Mouse (Mus musculus) spleen, postnatal 4 days (tissue): ENCODE results near the gene Slc41a1.

Source experiments
- DNase-seq, 2 experiments: peaks; one replicate each; pipeline ENCODE4 v3.0.0; 2022; ENCODE audit warnings: low spot score in 2 of 2

Gene Slc41a1

GRCm38 (mm10) chr1:131827787-131828258 is 530 bp downstream of the Slc41a1 start:
- peak; percentile 88 to 95 for DNase-seq

- peak in 1 of 2 experiments; percentile 68 for DNase-seq
Measured at GRCm38 (mm10) chr1:131828297-131829126, 1.2 kb downstream of the Slc41a1 start.

- no peak for DNase-seq
Measured at GRCm38 (mm10) chr1:131829279-131829678, 2.0 kb downstream of the Slc41a1 start.

GRCm38 (mm10) chr1:131830561-131830960 is 3.3 kb downstream of the Slc41a1 start:
- no peak for DNase-seq

GRCm38 (mm10) chr1:131830971-131831641 is 3.8 kb downstream of the Slc41a1 start:
- no peak for DNase-seq

GRCm38 (mm10) chr1:131837035-131837434 is 9.7 kb downstream of the Slc41a1 start:
- DNase-seq = no peak

- no peak for DNase-seq
Measured at GRCm38 (mm10) chr1:131838542-131838941, 11.2 kb downstream of the Slc41a1 start.

GRCm38 (mm10) chr1:131839279-131839678 is 12.0 kb downstream of the Slc41a1 start:
- DNase-seq = no peak

GRCm38 (mm10) chr1:131842221-131842620 is 14.9 kb downstream of the Slc41a1 start:
- peak in 1 of 2 experiments; percentile 52 for DNase-seq

- DNase-seq = no peak
Measured at GRCm38 (mm10) chr1:131843758-131844157, 16.5 kb downstream of the Slc41a1 start.

GRCm38 (mm10) chr1:131844883-131845282 is 17.6 kb downstream of the Slc41a1 start:
- no peak for DNase-seq

- DNase-seq = peak in 1 of 2 experiments; percentile 31
Measured at GRCm38 (mm10) chr1:131846255-131846654, 19.0 kb downstream of the Slc41a1 start.

GRCm38 (mm10) chr1:131861811-131862210 is 34.5 kb downstream of the Slc41a1 start:
- no peak for DNase-seq

- DNase-seq = no peak
Measured at GRCm38 (mm10) chr1:131865596-131865995, 38.3 kb downstream of the Slc41a1 start.

- no peak for DNase-seq
Measured at GRCm38 (mm10) chr1:131866304-131866999, 39.2 kb downstream of the Slc41a1 start.

- peak; percentile 88 to 93 for DNase-seq
Measured at GRCm38 (mm10) chr1:131867093-131867945, 40.0 kb downstream of the Slc41a1 start, which contains the start of gene Rab29. Gene Rab29 (plus strand): TSS chr1:131867224.

- no peak for DNase-seq
Measured at GRCm38 (mm10) chr1:131867946-131868290, 40.6 kb downstream of the Slc41a1 start.

- no peak for DNase-seq
Measured at GRCm38 (mm10) chr1:131869561-131869960, 42.3 kb downstream of the Slc41a1 start.

GRCm38 (mm10) chr1:131872856-131873255 is 45.6 kb downstream of the Slc41a1 start:
- DNase-seq = no peak

GRCm38 (mm10) chr1:131879816-131880215 is 52.5 kb downstream of the Slc41a1 start:
- no peak for DNase-seq

GRCm38 (mm10) chr1:131882787-131883186 is 55.5 kb downstream of the Slc41a1 start:
- peak; percentile 19 to 71 for DNase-seq
